Mouse (Mus musculus) heart, embryonic 14.5 days (tissue): ENCODE measurements around the gene Dok5. TPM values are rescaled to one million over a fixed set of nuclear protein-coding genes. Genes with fewer than 3 reads are reported as not detected.

Source experiments
- ATAC-seq: fragments of 200-750 bp; cut with Nextera tagmentation; 2 replicates; pipeline ENCODE4 v1.8.0; 2017; ENCODE audit warnings: low read depth, moderate TSS enrichment; ENCODE audit not compliant: insufficient number of reproducible peaks, insufficient read depth, low FRiP score
- H3K27ac ChIP-seq, 2 experiments: fragments of 200-500 bp in 1 of 2; fragments of 300-500 bp in 1 of 2; sonication (generic) in 1 of 2; replicated peaks in 1 of 2; 2 replicates each; pipeline ENCODE4 v1.5.1; 2012 to 2014; ENCODE audit warnings: low read depth in 2 of 2, low read length in 2 of 2, control low read depth in 1 of 2, mild to moderate bottlenecking in 1 of 2, mixed read lengths in 1 of 2; ENCODE audit not compliant: control insufficient read depth in 1 of 2, insufficient read depth in 1 of 2
- H3K27me3 ChIP-seq: fragments of 300-500 bp; sonication (generic); 2 replicates; pipeline ENCODE4 v1.6.1; 2014; ENCODE audit warnings: mild to moderate bottlenecking, low read length, control low read depth; ENCODE audit not compliant: control insufficient read depth, insufficient read depth
- H3K36me3 ChIP-seq: fragments of 300-500 bp; sonication (generic); 2 replicates; pipeline ENCODE4 v1.6.1; 2014; ENCODE audit warnings: mild to moderate bottlenecking, control low read depth, low read length, mixed read lengths; ENCODE audit not compliant: control insufficient read depth, insufficient read depth
- H3K4me1 ChIP-seq, 2 experiments: fragments of 200-500 bp in 1 of 2; fragments of 300-500 bp in 1 of 2; sonication (generic) in 1 of 2; 2 replicates each; pipeline ENCODE4 v1.6.1; 2012 to 2014; ENCODE audit warnings: low read length in 2 of 2, control low read depth in 1 of 2, mixed read lengths in 1 of 2; ENCODE audit not compliant: control insufficient read depth in 2 of 2, insufficient read depth in 2 of 2
- H3K4me2 ChIP-seq: fragments of 300-500 bp; sonication (generic); 2 replicates; pipeline ENCODE4 v1.6.1; 2014; ENCODE audit warnings: mild to moderate bottlenecking, low read length
- H3K4me3 ChIP-seq, 2 experiments: fragments of 200-500 bp in 1 of 2; fragments of 300-500 bp in 1 of 2; sonication (generic) in 1 of 2; 2 replicates each; pipeline ENCODE4 v1.5.1; 2012 to 2014; ENCODE audit warnings: low read length in 2 of 2, mild to moderate bottlenecking in 2 of 2, control low read depth in 1 of 2, low read depth in 1 of 2, moderate library complexity in 1 of 2; ENCODE audit not compliant: control insufficient read depth in 1 of 2, insufficient read depth in 1 of 2
- H3K9ac ChIP-seq: fragments of 300-500 bp; sonication (generic); 2 replicates; pipeline ENCODE4 v1.6.1; 2014; ENCODE audit warnings: mild to moderate bottlenecking, low read length
- H3K9me3 ChIP-seq: fragments of 300-500 bp; sonication (generic); 2 replicates; pipeline ENCODE4 v1.6.1; 2016; ENCODE audit warnings: low read length, control low read depth; ENCODE audit not compliant: control insufficient read depth
- WGBS: fragments of 180-500 bp; shearing (Covaris S2); extraction: QIAGEN DNeasy Blood & Tissue Kit; methylation state at CpG from one replicate; pipeline ENCODE4 v1.1.7; 2014; 5-methylcytosine and 5-hydroxymethylcytosine counted together
- polyA plus RNA-seq: library from polyadenylated mRNA; unstranded; fragments of >200 nt; fragmentation: Nextera tagmentation; extraction: Ambion mirVana; gene quantifications from 2 replicates; pipeline ENCODE4 v1.2.1, GENCODE M21; 2014

Dok5 gene
- polyA plus RNA-seq, 1 experiment from 2014 or later: 4.4 TPM

GRCm38 (mm10) chr2:170795242-170795641 lies 63.6 kb downstream of the Dok5 start:
- 74% methylated on average over 3 of the region's 3 CpGs for WGBS
- Histone ChIP-seq H3K4me1 (no peaks in the 10 kb centered on the region), H3K9ac (no peak overlapping the region), H3K27me3 (no peaks in the 10 kb centered on the region), H3K9me3 (peaks cover 10% of the 10 kb centered on the region; the same call in 1 of the 2 replicates), H3K4me3 (no peak overlapping the region), H3K27ac (no peak overlapping the region), H3K36me3 (no peaks in the 10 kb centered on the region), H3K4me2 (no peak overlapping the region)
- ATAC-seq: no peak

- WGBS: 65% methylated on average over 6 of the region's 6 CpGs
- ATAC-seq: no peak
- Histone ChIP-seq H3K4me3 (no peak overlapping the region), H3K36me3 (no peaks in the 10 kb centered on the region), H3K4me2 (no peak overlapping the region), H3K9me3 (peaks cover 5% of the 10 kb centered on the region; the same call in 1 of the 2 replicates), H3K27ac (no peak overlapping the region), H3K27me3 (no peaks in the 10 kb centered on the region), H3K9ac (no peak overlapping the region), H3K4me1 (peaks cover 0 to 2% of the 10 kb centered on the region in 2 experiments; a peak in 2 of 4 replicates)
Observed at GRCm38 (mm10) chr2:170802984-170803383, 71.4 kb downstream of the Dok5 start.

- no peak overlapping the region for H3K4me3 ChIP-seq
- no peaks in the 10 kb centered on the region for H3K9me3 ChIP-seq
- ATAC-seq: no peak
- peaks cover 0 to 2% of the 10 kb centered on the region in 2 experiments; a peak in 2 of 4 replicates for H3K4me1 ChIP-seq
- no peaks in the 10 kb centered on the region for H3K27me3 ChIP-seq
- H3K36me3 ChIP-seq: no peaks in the 10 kb centered on the region
- 67% methylated on average over 12 of the region's 12 CpGs for WGBS
- no peak overlapping the region for H3K9ac ChIP-seq
- H3K27ac ChIP-seq: no peak overlapping the region
- H3K4me2 ChIP-seq: no peak overlapping the region
Observed at GRCm38 (mm10) chr2:170807555-170808258, 76.1 kb downstream of the Dok5 start.

- Histone ChIP-seq H3K4me1 (peaks cover 0 to 2% of the 10 kb centered on the region in 2 experiments; a peak in 2 of 4 replicates), H3K27ac (no peak overlapping the region), H3K9me3 (no peaks in the 10 kb centered on the region), H3K9ac (no peak overlapping the region), H3K27me3 (no peaks in the 10 kb centered on the region), H3K4me2 (no peak overlapping the region), H3K36me3 (no peaks in the 10 kb centered on the region), H3K4me3 (no peak overlapping the region)
- WGBS: 81% methylated on average over 10 of the region's 10 CpGs
- no peak for ATAC-seq
Observed at GRCm38 (mm10) chr2:170808259-170808789, 76.7 kb downstream of the Dok5 start.

GRCm38 (mm10) chr2:170811356-170811755 lies 79.7 kb downstream of the Dok5 start:
- H3K36me3 ChIP-seq: no peaks in the 10 kb centered on the region
- 35% methylated on average over 9 of the region's 9 CpGs for WGBS
- no peak overlapping the region for H3K27ac ChIP-seq
- no peak overlapping the region for H3K9ac ChIP-seq
- no peak overlapping the region for H3K4me3 ChIP-seq
- H3K4me1 ChIP-seq: peaks cover 2 to 7% of the 10 kb centered on the region in 2 experiments; a peak in 3 of 4 replicates
- no peaks in the 10 kb centered on the region for H3K9me3 ChIP-seq
- no peak for ATAC-seq
- H3K27me3 ChIP-seq: no peaks in the 10 kb centered on the region
- no peak overlapping the region for H3K4me2 ChIP-seq

GRCm38 (mm10) chr2:170816302-170816701 lies 84.7 kb downstream of the Dok5 start:
- Histone ChIP-seq H3K36me3 (no peaks in the 10 kb centered on the region), H3K4me2 (no peak overlapping the region), H3K4me3 (no peak overlapping the region), H3K9ac (no peak overlapping the region), H3K27ac (no peak overlapping the region), H3K4me1 (peaks cover 2 to 11% of the 10 kb centered on the region in 2 experiments; a peak in 2 of 4 replicates), H3K27me3 (no peaks in the 10 kb centered on the region), H3K9me3 (peaks cover 16% of the 10 kb centered on the region)
- no peak for ATAC-seq
- WGBS: 11% methylated on average over 8 of the region's 8 CpGs

GRCm38 (mm10) chr2:170817112-170817703 lies 85.6 kb downstream of the Dok5 start:
- no peak for ATAC-seq
- WGBS: 80% methylated on average over 4 of the region's 4 CpGs

More at GRCm38 (mm10) chr2:170817112-170817703, 85.6 kb downstream of the Dok5 start:
- Histone ChIP-seq H3K4me2 (no peak overlapping the region), H3K27ac (no peak overlapping the region), H3K27me3 (no peaks in the 10 kb centered on the region), H3K9me3 (peaks cover 16% of the 10 kb centered on the region), H3K4me1 (peaks cover 2 to 11% of the 10 kb centered on the region in 2 experiments; a peak in 2 of 4 replicates), H3K36me3 (no peaks in the 10 kb centered on the region), H3K9ac (no peak overlapping the region), H3K4me3 (no peak overlapping the region)
